Mouse (Mus musculus) C2C12 (cell line): ENCODE results near the gene Ypel3.

Source experiments
- CEBPB ChIP-seq: IDR thresholded peaks from one replicate; pipeline ENCODE4 v1.6.1; 2011; ENCODE audit warnings: low read depth, mild to moderate bottlenecking, control low read depth, moderate library complexity
- CTCF ChIP-seq: IDR thresholded peaks from one replicate; pipeline ENCODE4 v1.5.1; 2011; ENCODE audit not compliant: control insufficient read depth, insufficient read depth, insufficient read length
- MAX ChIP-seq: IDR thresholded peaks from one replicate; pipeline ENCODE4 v1.6.1; 2011; ENCODE audit warnings: mild to moderate bottlenecking, control low read depth
- MYOD1 ChIP-seq: IDR thresholded peaks from one replicate; pipeline ENCODE4 v1.6.1; 2011; ENCODE audit warnings: low read depth; ENCODE audit not compliant: control insufficient read depth, insufficient read length
- MYOG ChIP-seq: IDR thresholded peaks from one replicate; pipeline ENCODE4 v1.6.1; 2011; ENCODE audit not compliant: control insufficient read depth, insufficient read length; ENCODE audit errors: extremely low read depth
- USF1 ChIP-seq: IDR thresholded peaks from one replicate; pipeline ENCODE4 v1.6.1; 2011; ENCODE audit warnings: low read depth, mild to moderate bottlenecking, control low read depth, moderate library complexity

GRCm38 (mm10) chr7:126777476-126777875, 721 bp downstream of the Ypel3 start:
- TF ChIP-seq MYOG (no peak), CTCF (no peak), CEBPB (no peak), MAX (no peak), MYOD1 (no peak), USF1 (no peak)
